Mouse (Mus musculus) left cerebral cortex, adult 2 months (tissue): Measurements from ENCODE around the gene Slc5a2. TPM values are rescaled to one million over a fixed set of nuclear protein-coding genes. Genes with fewer than 3 reads are reported as not detected.

Experiments used
- DNase-seq, 2 experiments: peaks; one replicate each; pipeline ENCODE4 v3.0.0; 2021 to 2022; ENCODE audit warnings: low spot score in 2 of 2, mixed read lengths in 1 of 2; ENCODE audit errors: extremely low spot score in 1 of 2
- H3K27ac ChIP-seq: fragments of 200-600 bp; 2 replicates; pipeline ENCODE4 v1.8.1; 2022
- H3K4me3 ChIP-seq: fragments of 200-600 bp; 2 replicates; pipeline ENCODE4 v1.8.1; 2022
- CTCF ChIP-seq: fragments of 200-600 bp; IDR thresholded peaks from 2 replicates; pipeline ENCODE4 v1.8.1; 2022; ENCODE audit warnings: antibody characterized with exemption, mild to moderate bottlenecking, moderate library complexity
- intact Hi-C: fragments of 180-260 bp; cut with DNase I; formaldehyde crosslinking; loops from one replicate; pipeline ENCODE4 v1.15.1; 2025
- total RNA-seq, 2 experiments: library from RNA; stranded (reverse); gene quantifications; 2 replicates each; pipeline ENCODE4 v1.2.3; 2021

The Slc5a2 gene
- total RNA-seq, 2 experiments from 2014 or later: not detected

DNA sequence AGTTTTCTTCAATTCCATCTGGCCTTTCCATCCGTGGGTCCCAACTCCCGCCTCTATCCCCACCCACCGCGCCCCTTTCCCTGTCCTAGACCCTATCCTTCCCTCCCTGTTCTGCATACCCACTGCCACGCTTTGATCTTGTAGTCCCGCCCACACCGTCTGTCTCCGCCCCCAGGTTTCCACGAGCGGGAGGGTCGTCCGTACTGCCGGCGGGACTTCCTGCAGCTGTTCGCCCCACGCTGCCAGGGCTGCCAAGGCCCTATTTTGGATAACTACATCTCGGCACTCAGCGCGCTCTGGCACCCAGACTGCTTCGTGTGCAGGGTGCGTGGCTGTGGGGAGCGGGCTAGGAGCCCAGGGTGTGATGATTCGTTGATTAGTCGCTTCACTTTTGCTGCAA lies 12.8 kb upstream of the Slc5a2 start:
- peak; percentile 57 to 77 for DNase-seq
- no peak for TF ChIP-seq CTCF
- intact Hi-C loops: loop anchor here (5.0 kb wide), 1 partner anchor 45 kb away; the partner anchor contains the start of gene BC017158
- H3K4me3 ChIP-seq: no peak overlapping the region
- no peak overlapping the region for H3K27ac ChIP-seq

DNA sequence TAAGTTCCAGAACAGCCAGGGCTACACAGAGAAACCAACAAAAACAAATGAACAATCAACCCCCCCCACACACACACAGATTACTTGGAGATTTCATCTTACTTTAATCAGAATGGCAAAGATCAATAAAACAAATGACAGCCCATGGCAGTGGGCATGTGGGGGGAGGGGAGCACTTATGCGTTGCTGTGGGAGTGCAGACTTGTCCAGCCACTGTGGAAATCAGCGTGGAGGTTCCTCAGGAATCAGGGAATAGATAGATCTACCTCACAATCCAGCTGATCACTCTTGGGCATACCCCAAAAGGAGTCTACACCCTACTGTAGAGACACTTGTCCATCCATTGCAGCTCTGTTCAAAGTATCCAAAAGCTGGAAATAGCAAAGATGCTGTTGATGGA lies 10.5 kb upstream of the Slc5a2 start:
- DNase-seq: no peak
- intact Hi-C loops: loop anchor here (5.0 kb wide), 1 partner anchor 42 kb away; the partner anchor contains the start of gene BC017158
- no peak overlapping the region for H3K4me3 ChIP-seq
- TF ChIP-seq CTCF: no peak
- H3K27ac ChIP-seq: no peak overlapping the region

DNA sequence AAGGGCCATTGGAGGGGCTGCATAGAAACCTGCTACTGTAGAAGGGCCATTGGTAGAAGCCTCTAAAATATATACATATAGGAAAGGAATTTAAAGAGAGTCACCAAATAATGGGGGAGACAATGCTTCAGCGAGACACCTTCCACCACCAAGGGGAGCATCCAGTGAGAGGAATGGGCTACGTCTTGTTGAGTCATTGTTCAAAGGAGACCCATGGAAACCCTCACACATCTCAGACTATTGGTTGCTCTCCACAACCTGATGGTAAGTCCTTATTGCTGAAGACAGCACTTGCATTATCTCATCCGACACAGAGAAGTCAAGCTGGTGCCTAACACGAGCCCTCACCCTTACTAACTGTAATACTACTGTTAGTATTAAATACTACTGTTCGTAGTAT lies 9.7 kb upstream of the Slc5a2 start:
- Histone ChIP-seq H3K4me3 (no peak overlapping the region), H3K27ac (no peak overlapping the region)
- TF ChIP-seq CTCF: no peak
- no peak for DNase-seq
- intact Hi-C loops: no loop called here

DNA sequence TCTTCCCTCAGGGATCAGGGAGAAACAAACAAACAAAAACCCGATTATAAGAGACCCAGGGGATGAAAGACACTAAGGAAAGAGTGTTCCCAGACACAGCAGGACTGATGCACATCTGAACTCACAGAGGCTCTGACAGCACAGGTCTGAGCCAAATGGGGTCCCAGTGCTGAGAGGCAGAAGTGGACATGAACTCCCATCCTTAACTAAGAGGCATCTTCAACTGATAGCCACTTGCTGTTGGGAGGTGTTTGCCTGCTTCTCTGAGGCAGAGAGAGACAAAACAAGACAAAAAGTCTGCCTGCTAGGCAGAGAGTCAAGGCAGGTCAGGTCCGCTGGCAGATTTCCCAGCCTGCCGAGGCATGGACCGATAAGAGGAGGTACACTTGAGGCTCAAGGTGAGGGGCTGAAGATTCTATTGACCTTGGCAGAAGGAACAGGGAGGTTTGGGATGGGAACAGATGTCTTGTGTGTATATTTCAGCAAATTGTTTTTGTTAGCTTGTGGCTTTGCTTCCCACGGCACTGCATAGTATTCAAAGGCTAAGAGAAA lies 8.6 kb upstream of the Slc5a2 start:
- H3K27ac ChIP-seq: no peak overlapping the region
- no peak overlapping the region for H3K4me3 ChIP-seq
- no peak for DNase-seq
- no peak for TF ChIP-seq CTCF
- intact Hi-C loops: no loop called here

DNA sequence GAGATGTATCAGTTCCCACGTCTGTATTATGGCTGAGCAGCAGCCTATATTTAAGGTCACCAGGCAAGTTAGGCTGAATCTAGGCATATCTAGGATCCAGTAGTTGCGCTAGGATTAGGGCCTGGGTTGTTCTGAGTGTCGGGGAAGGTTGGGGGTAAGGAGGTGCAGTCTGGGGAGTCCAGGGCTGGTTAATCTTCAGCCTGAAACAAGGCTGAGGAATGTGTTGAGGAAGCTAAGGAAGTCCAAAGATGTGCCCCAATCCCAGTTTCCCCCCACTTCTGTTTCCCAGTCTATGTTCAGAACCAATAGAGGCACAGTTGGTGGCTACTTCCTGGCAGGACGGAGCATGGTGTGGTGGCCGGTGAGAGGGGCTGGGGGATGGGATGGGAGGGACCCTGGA lies 599 bp downstream of the Slc5a2 start:
- TF ChIP-seq CTCF: no peak
- no peak for DNase-seq
- Histone ChIP-seq H3K4me3 (no peak overlapping the region), H3K27ac (no peak overlapping the region)
- intact Hi-C loops: no loop called here

DNA sequence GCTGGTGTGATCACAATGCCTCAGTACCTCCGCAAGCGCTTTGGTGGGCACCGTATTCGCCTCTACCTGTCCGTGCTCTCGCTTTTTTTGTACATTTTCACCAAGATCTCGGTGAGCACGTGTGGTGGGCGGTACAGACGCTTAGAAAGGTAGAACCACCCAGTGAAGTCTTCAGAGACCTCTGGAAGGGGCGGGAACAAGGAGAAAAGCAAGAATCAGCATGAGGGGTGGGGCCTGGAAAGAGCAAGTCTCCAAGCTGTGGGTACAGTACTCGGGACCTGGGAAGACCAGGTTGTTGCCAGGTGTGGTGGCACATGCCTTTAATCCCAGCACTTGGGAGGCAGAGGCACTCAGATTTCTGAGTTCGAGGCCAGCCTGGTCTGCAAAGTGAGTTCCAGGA lies 1.9 kb downstream of the Slc5a2 start:
- no peak for TF ChIP-seq CTCF
- intact Hi-C loops: no loop called here
- DNase-seq: no peak
- Histone ChIP-seq H3K4me3 (no peak overlapping the region), H3K27ac (no peak overlapping the region)

DNA sequence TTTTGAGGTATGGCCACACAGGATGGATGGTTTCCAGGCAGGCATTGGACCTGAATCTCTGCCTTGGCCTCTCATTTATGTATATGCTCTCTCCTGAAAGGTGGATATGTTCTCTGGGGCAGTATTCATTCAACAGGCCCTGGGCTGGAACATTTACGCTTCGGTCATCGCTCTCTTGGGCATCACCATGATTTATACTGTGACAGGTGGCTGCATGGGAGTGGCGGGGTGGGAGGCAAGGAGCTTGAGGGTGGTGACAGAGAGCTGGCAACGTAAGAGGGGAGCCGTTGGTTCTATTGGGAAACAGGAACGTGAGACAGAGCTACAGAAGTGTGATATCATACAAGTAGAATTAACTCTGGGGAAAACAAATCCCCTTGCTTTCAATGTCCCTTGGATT lies 2.4 kb downstream of the Slc5a2 start:
- intact Hi-C loops: no loop called here
- DNase-seq: no peak
- TF ChIP-seq CTCF: no peak
- Histone ChIP-seq H3K27ac (no peak overlapping the region), H3K4me3 (no peak overlapping the region)

DNA sequence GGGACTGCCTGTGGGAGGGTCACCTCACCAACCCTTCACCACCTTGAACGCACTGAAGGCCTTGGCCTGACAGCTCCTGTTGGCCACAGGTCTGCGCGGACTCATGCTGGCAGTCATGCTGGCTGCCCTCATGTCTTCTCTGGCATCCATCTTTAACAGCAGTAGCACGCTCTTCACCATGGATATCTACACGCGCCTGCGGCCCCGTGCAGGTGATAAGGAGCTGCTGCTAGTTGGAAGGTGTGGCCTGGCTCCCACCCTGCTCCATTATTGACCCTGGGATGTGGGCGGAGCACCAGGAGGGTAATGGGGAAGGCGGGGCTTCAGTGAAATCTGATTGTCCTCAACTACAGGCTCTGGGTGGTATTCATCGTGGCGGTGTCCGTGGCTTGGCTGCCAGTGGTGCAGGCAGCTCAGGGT lies 5.0 kb downstream of the Slc5a2 start:
- intact Hi-C loops: no loop called here
- no peak for TF ChIP-seq CTCF
- DNase-seq: no peak

DNA sequence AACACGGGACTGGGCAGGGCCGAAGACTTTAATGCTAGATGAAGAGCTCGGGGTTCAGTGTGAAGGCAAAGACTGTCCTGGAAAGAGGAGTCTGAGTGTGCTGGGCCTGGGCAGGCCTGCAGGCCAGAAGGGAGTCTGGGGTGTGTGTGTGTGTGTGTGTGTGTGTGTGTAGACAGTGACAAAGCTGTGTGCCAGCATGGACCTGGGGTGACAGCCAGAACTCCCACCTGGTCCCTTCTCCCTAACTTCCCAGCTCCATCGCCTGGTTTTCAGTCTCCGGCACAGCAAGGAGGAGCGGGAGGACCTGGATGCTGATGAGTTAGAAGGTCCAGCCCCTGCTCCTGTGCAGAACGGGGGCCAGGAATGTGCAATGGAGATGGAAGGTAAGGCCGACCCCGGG lies 6.0 kb downstream of the Slc5a2 start:
- no peak for DNase-seq
- intact Hi-C loops: no loop called here
- no peak overlapping the region for H3K27ac ChIP-seq
- no peak for TF ChIP-seq CTCF
- H3K4me3 ChIP-seq: no peak overlapping the region

More for the DNA sequence above, 5.0 kb downstream of the Slc5a2 start:
- H3K4me3 ChIP-seq: no peak overlapping the region
- no peak overlapping the region for H3K27ac ChIP-seq

DNA sequence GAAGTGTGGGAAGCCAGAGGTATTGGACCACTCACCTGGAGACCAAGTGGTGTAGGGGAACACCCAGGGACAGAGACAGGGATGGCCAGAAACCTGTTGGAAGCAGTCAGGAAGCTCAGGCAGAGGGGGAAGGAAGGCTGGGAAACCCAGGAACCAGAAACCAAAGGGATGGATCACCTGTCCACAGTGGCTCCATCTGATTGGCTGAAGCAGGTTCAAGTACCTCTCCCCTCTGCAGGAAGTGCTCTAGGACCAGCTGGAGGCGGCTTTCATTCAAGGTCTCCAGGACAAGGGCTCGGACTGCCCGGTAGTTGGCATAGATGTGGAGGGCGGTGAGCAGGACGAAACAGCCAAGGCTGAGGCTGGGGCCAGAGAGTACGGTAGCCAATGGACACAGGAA lies 10.6 kb downstream of the Slc5a2 start:
- TF ChIP-seq CTCF: no peak
- intact Hi-C loops: no loop called here
- DNase-seq: no peak

DNA sequence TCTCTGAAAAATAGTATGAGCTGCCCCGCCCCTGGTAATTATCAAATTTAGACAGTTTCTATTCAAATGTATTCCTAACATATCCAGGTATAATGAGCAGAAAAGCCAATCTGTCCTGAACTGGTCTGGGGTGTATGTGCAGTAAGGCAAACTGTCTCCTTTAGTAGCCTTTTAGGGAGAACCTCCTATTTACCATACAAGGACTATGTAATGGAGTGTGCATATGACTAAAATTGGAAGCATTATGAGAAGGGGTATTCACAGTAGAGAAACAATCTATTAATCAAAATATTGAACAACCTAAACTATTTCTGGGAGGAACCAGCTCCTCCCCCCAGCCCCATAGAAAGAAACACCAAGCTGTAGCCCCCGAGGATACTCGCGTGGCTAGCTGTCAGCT lies 14.3 kb downstream of the Slc5a2 start:
- TF ChIP-seq CTCF: no peak
- no peak for DNase-seq
- intact Hi-C loops: no loop called here
- Histone ChIP-seq H3K27ac (no peak overlapping the region), H3K4me3 (no peak overlapping the region)

More for the DNA sequence above, 10.6 kb downstream of the Slc5a2 start:
- Histone ChIP-seq H3K4me3 (no peak overlapping the region), H3K27ac (no peak overlapping the region)

DNA sequence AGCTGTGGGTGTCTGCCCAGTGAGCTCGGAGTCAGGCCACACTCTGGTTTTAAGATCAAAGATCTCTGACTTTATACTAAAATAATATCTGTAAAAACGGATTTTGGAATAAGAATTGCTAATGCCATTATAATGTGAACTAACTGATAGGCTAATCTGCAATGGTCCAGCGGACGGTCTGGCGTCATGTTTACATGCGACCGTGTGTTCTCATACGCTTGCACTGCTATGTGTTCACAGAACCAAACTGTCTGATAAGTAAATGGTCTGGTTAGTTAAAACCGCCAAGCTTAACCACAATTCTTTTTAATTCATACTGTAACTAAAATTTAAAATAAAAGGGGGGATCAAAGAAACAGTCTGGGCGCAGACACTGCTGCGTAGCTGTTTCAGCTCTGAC lies 16.3 kb downstream of the Slc5a2 start:
- intact Hi-C loops: no loop called here
- no peak overlapping the region for H3K4me3 ChIP-seq
- no peak for TF ChIP-seq CTCF
- no peak overlapping the region for H3K27ac ChIP-seq
- DNase-seq: no peak

DNA sequence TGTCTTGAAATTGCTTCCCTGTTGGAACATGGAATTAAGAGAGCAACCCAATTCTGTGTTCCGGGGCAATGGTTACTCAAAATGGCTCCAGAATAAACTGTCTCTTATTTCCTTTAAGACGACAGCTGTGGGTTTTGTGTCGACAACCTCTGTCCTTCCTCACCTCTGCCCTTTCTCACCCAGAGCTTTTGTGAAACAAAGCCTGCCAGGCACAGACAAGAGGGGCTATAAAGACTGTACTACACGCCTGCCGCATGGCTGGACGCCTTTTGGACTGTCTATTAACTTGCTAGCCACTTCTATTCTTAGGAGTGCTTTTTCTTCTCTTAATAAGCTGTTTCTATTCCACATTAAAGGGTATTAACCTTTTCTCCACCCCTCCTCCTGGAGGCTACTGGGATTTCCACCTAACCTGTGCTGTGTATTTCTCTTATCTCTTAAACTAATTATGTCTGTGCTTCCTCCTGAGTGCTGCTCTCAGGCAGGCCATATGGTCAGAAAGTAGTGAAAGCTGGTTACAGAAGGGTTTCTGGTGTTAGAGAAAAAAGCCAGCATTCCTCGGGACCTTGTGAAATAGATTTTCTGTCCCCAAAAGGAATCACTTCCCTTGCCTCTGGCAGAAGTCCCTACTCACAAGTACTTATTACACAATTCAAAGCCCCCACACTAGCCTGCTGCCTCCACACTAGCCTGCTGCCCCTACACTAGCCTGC lies 17.2 kb downstream of the Slc5a2 start:
- TF ChIP-seq CTCF: no peak
- Histone ChIP-seq H3K4me3 (no peak overlapping the region), H3K27ac (no peak overlapping the region)
- intact Hi-C loops: no loop called here
- DNase-seq: no peak
